Mouse (Mus musculus) small intestine, adult 2 months (tissue): Measurements from ENCODE around the gene Alox5.

Experiments
- CTCF ChIP-seq: fragments of 200-500 bp; IDR thresholded peaks from 2 replicates; pipeline ENCODE4 v1.5.1; 2012; ENCODE audit warnings: low read depth, mild to moderate bottlenecking, control low read depth, inconsistent platforms, low read length, moderate library complexity, mixed read lengths; ENCODE audit not compliant: insufficient replicate concordance, insufficient read length; ENCODE audit errors: extremely low read depth
- POLR2A ChIP-seq: fragments of 200-500 bp; IDR thresholded peaks from 2 replicates; pipeline ENCODE4 v1.6.1; 2012; ENCODE audit warnings: low read depth, mild to moderate bottlenecking, control low read depth, inconsistent platforms, low read length, moderate library complexity

GRCm38 (mm10) chr6:116406680-116407079 is 54.3 kb downstream of the Alox5 start:
- TF ChIP-seq CTCF, result no peak
- no peak for TF ChIP-seq POLR2A
